Mouse (Mus musculus) embryonic facial prominence, embryonic 10.5 days (tissue): ENCODE measurements at regions not wholly inside any gene's neighbourhood (a gene's known extent, or its start where the extent isn't known, plus 50 kb on each side); places are given as distances from the start of the nearest gene placed in this dataset.

ENCODE experiments used
- DNase-seq: peaks from one replicate; pipeline ENCODE4 v3.0.0-alpha.2; 2017; ENCODE audit warnings: low spot score
- H3K27ac ChIP-seq: fragments of 300-500 bp; sonication (generic); replicated peaks from 2 replicates; pipeline ENCODE4 v1.5.1; 2016; ENCODE audit warnings: mild to moderate bottlenecking
- H3K27me3 ChIP-seq: fragments of 300-500 bp; sonication (generic); replicated peaks from 2 replicates; pipeline ENCODE4 v1.6.1; 2016; ENCODE audit warnings: low read depth, mild to moderate bottlenecking; ENCODE audit not compliant: poor library complexity, severe bottlenecking
- H3K36me3 ChIP-seq: fragments of 300-500 bp; sonication (generic); replicated peaks from 2 replicates; pipeline ENCODE4 v1.6.1; 2016; ENCODE audit warnings: mild to moderate bottlenecking, moderate library complexity
- H3K4me1 ChIP-seq: fragments of 300-500 bp; sonication (generic); 2 replicates; pipeline ENCODE4 v1.6.1; 2016
- H3K4me3 ChIP-seq: fragments of 300-500 bp; sonication (generic); 2 replicates; pipeline ENCODE4 v1.5.1; 2016; ENCODE audit warnings: mild to moderate bottlenecking, moderate library complexity
- H3K9me3 ChIP-seq: fragments of 300-500 bp; sonication (generic); 2 replicates; pipeline ENCODE4 v1.6.1; 2016; ENCODE audit warnings: mild to moderate bottlenecking
- WGBS: fragments of 180-500 bp; shearing (Covaris S2); methylation state at CpG from one replicate; pipeline ENCODE4 v1.1.7; 2016; 5-methylcytosine and 5-hydroxymethylcytosine counted together

DNA sequence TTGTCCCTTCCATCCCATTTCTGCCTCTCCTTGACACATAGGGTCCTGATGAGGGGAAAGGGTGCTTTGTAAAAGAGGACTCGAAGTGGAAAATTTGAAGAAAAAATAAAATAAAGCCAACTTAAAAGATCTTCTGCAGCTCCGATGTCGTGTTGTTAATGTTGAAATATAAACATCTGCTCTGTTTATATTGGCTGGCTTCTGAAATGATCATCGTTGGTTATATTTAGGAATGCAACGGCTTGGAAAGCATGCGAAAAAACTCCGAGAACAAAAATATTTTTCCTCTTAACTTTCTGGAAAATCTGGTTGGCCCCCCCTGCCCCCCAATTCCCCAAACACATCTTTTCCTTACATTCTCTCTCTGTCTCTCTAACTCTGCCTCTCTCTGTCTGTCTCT lies 68.3 kb upstream of the Picalm start:
- H3K9me3 ChIP-seq, result no peaks in the 10 kb centered on the region
- H3K27ac ChIP-seq, result no peak overlapping the region
- no peak for DNase-seq
- no peaks in the 10 kb centered on the region for H3K36me3 ChIP-seq
- no peak overlapping the region for H3K4me3 ChIP-seq
- H3K27me3 ChIP-seq, result no peaks in the 10 kb centered on the region
- WGBS, result 88% methylated on average over 7 of the region's 7 CpGs
- peaks cover 13% of the 10 kb centered on the region for H3K4me1 ChIP-seq

- no peaks in the 10 kb centered on the region for H3K9me3 ChIP-seq
- H3K27ac ChIP-seq, result no peak overlapping the region
- peaks cover 13% of the 10 kb centered on the region for H3K4me1 ChIP-seq
- WGBS, result 84% methylated on average over 9 of the region's 9 CpGs
- no peaks in the 10 kb centered on the region for H3K27me3 ChIP-seq
- no peak overlapping the region for H3K4me3 ChIP-seq
- H3K36me3 ChIP-seq, result no peaks in the 10 kb centered on the region
- DNase-seq, result no peak
Measured at GRCm38 (mm10) chr7:90062874-90063273, 67.1 kb upstream of the Picalm start.

- H3K9me3 ChIP-seq, result no peaks in the 10 kb centered on the region
- H3K4me1 ChIP-seq, result peaks cover 13% of the 10 kb centered on the region
- H3K27me3 ChIP-seq, result no peaks in the 10 kb centered on the region
- no peaks in the 10 kb centered on the region for H3K36me3 ChIP-seq
- H3K4me3 ChIP-seq, result no peak overlapping the region
- no peak for DNase-seq
- no peak overlapping the region for H3K27ac ChIP-seq
- 90% methylated on average over 1 of the region's 1 CpGs for WGBS
Measured at GRCm38 (mm10) chr7:90064198-90064597, 65.8 kb upstream of the Picalm start.

- Histone ChIP-seq H3K36me3 (no peaks in the 10 kb centered on the region), H3K4me3 (no peak overlapping the region), H3K27ac (no peak overlapping the region), H3K4me1 (peaks cover under 1% of the 10 kb centered on the region; the same call in 1 of the 2 replicates), H3K27me3 (no peaks in the 10 kb centered on the region), H3K9me3 (no peaks in the 10 kb centered on the region)
- DNase-seq, result no peak
- 81% methylated on average over 9 of the region's 9 CpGs for WGBS
Measured at GRCm38 (mm10) chr7:90065269-90065955, 64.6 kb upstream of the Picalm start.

DNA sequence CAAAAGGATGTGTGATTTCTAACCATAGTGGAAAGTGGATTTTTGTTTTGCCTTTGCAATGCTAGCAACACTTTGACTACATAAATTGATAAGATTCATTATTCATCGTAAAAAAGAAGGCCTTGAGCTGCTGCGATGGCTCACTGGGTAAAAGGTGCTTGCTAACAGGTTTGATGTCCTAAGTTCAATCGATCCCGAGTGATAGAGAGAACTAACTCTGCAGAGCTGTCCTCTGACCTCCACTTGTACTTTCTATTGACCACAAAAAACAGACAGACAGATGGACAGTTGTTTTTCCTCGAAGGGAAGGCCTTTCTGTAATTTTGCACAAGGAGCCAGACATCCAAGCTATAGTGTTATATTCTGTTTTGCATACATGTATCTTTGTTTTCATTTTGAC lies 63.7 kb upstream of the Picalm start:
- no peaks in the 10 kb centered on the region for H3K36me3 ChIP-seq
- H3K4me3 ChIP-seq, result no peak overlapping the region
- H3K4me1 ChIP-seq, result no peaks in the 10 kb centered on the region
- WGBS, result 92% methylated on average over 5 of the region's 5 CpGs
- no peak for DNase-seq
- H3K9me3 ChIP-seq, result no peaks in the 10 kb centered on the region
- no peak overlapping the region for H3K27ac ChIP-seq
- no peaks in the 10 kb centered on the region for H3K27me3 ChIP-seq

- no peak overlapping the region for H3K27ac ChIP-seq
- whole genome bisulfite sequencing, result 94% methylated on average over 3 of the region's 3 CpGs
- no peak for DNase-seq
- no peaks in the 10 kb centered on the region for H3K4me1 ChIP-seq
- H3K27me3 ChIP-seq, result no peaks in the 10 kb centered on the region
- no peaks in the 10 kb centered on the region for H3K36me3 ChIP-seq
- no peaks in the 10 kb centered on the region for H3K9me3 ChIP-seq
- no peak overlapping the region for H3K4me3 ChIP-seq
Measured at GRCm38 (mm10) chr7:90067961-90068665, 61.9 kb upstream of the Picalm start.

DNA sequence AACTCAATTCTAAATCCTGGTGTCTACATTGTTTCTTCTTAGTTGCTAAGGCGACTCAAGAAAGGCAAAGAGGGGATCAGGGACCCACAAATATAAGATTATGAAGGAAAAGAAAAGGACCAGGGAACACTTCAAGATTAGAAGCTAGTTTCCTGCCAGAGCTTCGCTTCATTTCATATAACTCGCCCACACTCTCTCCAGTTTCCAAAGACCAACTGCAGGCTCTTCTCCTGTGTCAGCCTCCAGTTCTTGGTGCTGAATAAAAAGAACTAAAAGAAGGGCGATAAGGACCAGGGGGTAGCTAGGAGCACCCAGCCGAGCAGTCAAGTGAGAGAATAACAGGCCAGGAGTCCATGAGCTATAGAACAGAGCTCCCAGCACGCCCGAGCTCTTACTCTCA lies 59.7 kb upstream of the Picalm start:
- 78% methylated on average over 7 of the region's 7 CpGs for WGBS
- H3K9me3 ChIP-seq, result no peaks in the 10 kb centered on the region
- DNase-seq, result no peak
- no peak overlapping the region for H3K4me3 ChIP-seq
- no peaks in the 10 kb centered on the region for H3K4me1 ChIP-seq
- no peaks in the 10 kb centered on the region for H3K27me3 ChIP-seq
- H3K36me3 ChIP-seq, result no peaks in the 10 kb centered on the region
- no peak overlapping the region for H3K27ac ChIP-seq

DNA sequence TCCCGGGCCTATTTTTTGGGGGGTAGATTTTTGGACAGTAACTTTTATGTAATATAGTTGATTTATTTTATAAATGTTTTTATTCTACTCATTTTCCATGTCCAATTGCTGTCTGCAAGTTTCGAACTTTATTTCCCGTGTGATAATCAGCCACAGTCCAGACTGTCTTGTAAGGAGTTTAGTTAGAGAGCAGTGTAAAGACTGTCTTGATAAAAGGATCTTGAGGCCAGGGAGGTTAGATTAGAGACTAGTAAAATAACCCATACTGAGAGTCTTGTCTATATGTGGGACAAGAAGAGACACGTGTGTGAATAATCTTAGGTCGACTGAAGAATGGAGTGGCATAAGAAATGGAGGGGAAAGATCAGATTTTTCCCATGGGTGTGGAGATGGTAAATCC lies 56.1 kb upstream of the Picalm start:
- DNase-seq, result no peak
- H3K4me3 ChIP-seq, result no peak overlapping the region
- H3K9me3 ChIP-seq, result no peaks in the 10 kb centered on the region
- H3K27me3 ChIP-seq, result no peaks in the 10 kb centered on the region
- no peaks in the 10 kb centered on the region for H3K4me1 ChIP-seq
- H3K36me3 ChIP-seq, result no peaks in the 10 kb centered on the region
- 88% methylated on average over 5 of the region's 5 CpGs for WGBS
- H3K27ac ChIP-seq, result no peak overlapping the region

DNA sequence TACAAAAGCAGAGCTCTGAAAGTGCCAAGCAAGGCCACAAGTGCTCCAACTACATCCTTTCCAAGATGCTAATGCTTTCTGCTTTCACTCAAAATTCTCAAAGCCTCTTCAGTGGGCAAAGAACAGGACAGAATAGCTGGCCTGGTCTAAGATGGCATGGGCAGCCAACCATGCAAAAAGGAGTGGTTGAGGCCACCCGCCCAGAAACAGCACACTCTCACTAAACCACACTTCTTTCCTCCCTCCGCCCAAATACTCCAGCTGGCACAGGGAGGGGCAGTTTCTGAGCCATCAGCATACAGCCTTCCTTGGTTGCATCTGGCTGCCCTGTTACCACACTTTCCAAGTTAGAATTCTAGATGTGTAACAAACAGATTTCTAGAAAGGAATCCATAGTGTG lies 55.4 kb upstream of the Picalm start:
- Histone ChIP-seq H3K9me3 (no peaks in the 10 kb centered on the region), H3K27ac (no peak overlapping the region), H3K36me3 (no peaks in the 10 kb centered on the region), H3K4me1 (no peaks in the 10 kb centered on the region), H3K4me3 (no peak overlapping the region), H3K27me3 (no peaks in the 10 kb centered on the region)
- DNase-seq, result no peak
- WGBS, result 81% methylated on average over 2 of the region's 2 CpGs

DNA sequence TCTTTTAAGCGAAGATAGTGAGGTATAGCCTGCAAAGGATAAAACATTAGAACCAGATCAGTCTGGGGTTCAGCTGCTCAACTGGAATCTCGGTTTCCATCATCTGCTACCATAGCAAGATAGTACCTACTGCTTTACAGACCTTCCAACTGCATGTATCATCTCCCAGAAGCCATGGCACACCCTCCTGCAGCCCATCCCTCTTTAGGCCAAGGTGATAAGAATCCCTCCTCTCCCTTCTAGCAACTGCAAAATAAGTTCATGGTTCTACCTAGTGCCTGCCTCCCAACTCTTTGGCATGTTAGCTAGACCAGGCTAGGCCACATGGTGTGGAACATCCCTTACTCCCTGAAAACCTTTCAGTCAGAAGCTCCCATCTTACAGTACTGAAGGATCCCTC lies 52.4 kb upstream of the Picalm start:
- H3K36me3 ChIP-seq, result no peaks in the 10 kb centered on the region
- H3K9me3 ChIP-seq, result no peaks in the 10 kb centered on the region
- no peak overlapping the region for H3K4me3 ChIP-seq
- H3K4me1 ChIP-seq, result no peaks in the 10 kb centered on the region
- H3K27ac ChIP-seq, result no peak overlapping the region
- no peaks in the 10 kb centered on the region for H3K27me3 ChIP-seq
- no peak for DNase-seq
- 80% methylated on average over 2 of the region's 2 CpGs for WGBS

- H3K27ac ChIP-seq, result no peak overlapping the region
- H3K4me3 ChIP-seq, result no peak overlapping the region
- H3K9me3 ChIP-seq, result no peaks in the 10 kb centered on the region
- no peaks in the 10 kb centered on the region for H3K36me3 ChIP-seq
- WGBS, result 78% methylated on average over 7 of the region's 7 CpGs
- DNase-seq, result no peak
- no peaks in the 10 kb centered on the region for H3K4me1 ChIP-seq
- H3K27me3 ChIP-seq, result no peaks in the 10 kb centered on the region
Measured at GRCm38 (mm10) chr7:90080083-90080772, 49.8 kb upstream of the Picalm start.
